Mouse (Mus musculus) stomach, embryonic 14.5 days (tissue): ENCODE measurements around the gene Pecam1. TPM values are rescaled to one million over a fixed set of nuclear protein-coding genes. Genes with fewer than 3 reads are reported as not detected.
"Not testable (repeated sequence)": the region's sequence is repeated elsewhere in the genome, so short reads cannot be mapped to it uniquely, and the experiment has no call there.

ENCODE experiments used
- ATAC-seq: fragments of 200-750 bp; cut with Nextera tagmentation; 2 replicates; pipeline ENCODE4 v1.8.0; 2017; ENCODE audit warnings: low read depth, moderate TSS enrichment; ENCODE audit not compliant: insufficient number of reproducible peaks, insufficient read depth, low FRiP score
- H3K27ac ChIP-seq: fragments of 300-500 bp; sonication (generic); 2 replicates; pipeline ENCODE4 v1.5.1; 2014; ENCODE audit warnings: mild to moderate bottlenecking, low read length, moderate library complexity, mixed read lengths
- H3K27me3 ChIP-seq: fragments of 300-500 bp; sonication (generic); 2 replicates; pipeline ENCODE4 v1.6.1; 2014; ENCODE audit warnings: low read length, control low read depth, mixed read lengths; ENCODE audit not compliant: control insufficient read depth, insufficient read depth
- H3K36me3 ChIP-seq: fragments of 300-500 bp; sonication (generic); 2 replicates; pipeline ENCODE4 v1.6.1; 2014; ENCODE audit warnings: mild to moderate bottlenecking, control low read depth, low read length, moderate library complexity, mixed read lengths; ENCODE audit not compliant: control insufficient read depth, insufficient read depth
- H3K4me1 ChIP-seq: fragments of 300-500 bp; sonication (generic); 2 replicates; pipeline ENCODE4 v1.6.1; 2014; ENCODE audit warnings: low read length, control low read depth, mixed read lengths; ENCODE audit not compliant: control insufficient read depth, insufficient read depth
- H3K4me2 ChIP-seq: fragments of 300-500 bp; sonication (generic); replicated peaks from 2 replicates; pipeline ENCODE4 v1.6.1; 2014; ENCODE audit warnings: low read depth, low read length, control low read depth
- H3K4me3 ChIP-seq: fragments of 300-500 bp; sonication (generic); 2 replicates; pipeline ENCODE4 v1.5.1; 2014; ENCODE audit warnings: low read depth, low read length, control low read depth
- H3K9ac ChIP-seq: fragments of 300-500 bp; sonication (generic); replicated peaks from 2 replicates; pipeline ENCODE4 v1.6.1; 2014; ENCODE audit warnings: low read depth, mild to moderate bottlenecking, control low read depth, low read length, moderate library complexity, mixed read lengths
- H3K9me3 ChIP-seq: fragments of 300-500 bp; sonication (generic); 2 replicates; pipeline ENCODE4 v1.6.1; 2016; ENCODE audit warnings: low read depth, low read length, control low read depth; ENCODE audit not compliant: control insufficient read depth
- WGBS: fragments of 180-500 bp; shearing (Covaris S2); extraction: QIAGEN DNeasy Blood & Tissue Kit; methylation state at CpG from one replicate; pipeline ENCODE4 v1.1.7; 2014; 5-methylcytosine and 5-hydroxymethylcytosine counted together
- polyA plus RNA-seq: library from polyadenylated mRNA; unstranded; fragments of >200 nt; fragmentation: Nextera tagmentation; extraction: Ambion mirVana; gene quantifications from 2 replicates; pipeline ENCODE4 v1.2.1, GENCODE M21; 2014

Gene Pecam1
- polyA plus RNA-seq, 1 experiment from 2014 or later, result 41.9 TPM

GRCm38 (mm10) chr11:106749557-106750120 is 789 bp downstream of the Pecam1 start:
- not testable (repeated sequence) for H3K4me2 ChIP-seq, H3K4me3 ChIP-seq, H3K9me3 ChIP-seq, H3K27me3 ChIP-seq, H3K27ac ChIP-seq, ATAC-seq, H3K9ac ChIP-seq, H3K4me1 ChIP-seq, H3K36me3 ChIP-seq
- 94% methylated on average over 7 of the region's 7 CpGs for WGBS

GRCm38 (mm10) chr11:106744949-106745348 is 5.5 kb downstream of the Pecam1 start:
- Histone ChIP-seq H3K4me1 (no peaks in the 10 kb centered on the region), H3K36me3 (no peaks in the 10 kb centered on the region), H3K27ac (no peak overlapping the region), H3K9me3 (no peaks in the 10 kb centered on the region), H3K9ac (no peak overlapping the region), H3K27me3 (no peaks in the 10 kb centered on the region), H3K4me3 (no peak overlapping the region), H3K4me2 (no peak overlapping the region)
- ATAC-seq, result no peak
- WGBS, result 90% methylated on average over 5 of the region's 5 CpGs

- no peak overlapping the region for H3K4me2 ChIP-seq
- no peaks in the 10 kb centered on the region for H3K27me3 ChIP-seq
- no peak for ATAC-seq
- WGBS, result 43% methylated on average over 6 of the region's 6 CpGs
- no peak overlapping the region for H3K27ac ChIP-seq
- H3K9me3 ChIP-seq, result no peaks in the 10 kb centered on the region
- no peak overlapping the region for H3K9ac ChIP-seq
- H3K4me1 ChIP-seq, result 0 out of 2 replicates have a peak, but pooled peaks cover under 1% of the 10 kb centered on the region
- no peaks in the 10 kb centered on the region for H3K36me3 ChIP-seq
- no peak overlapping the region for H3K4me3 ChIP-seq
Measured at GRCm38 (mm10) chr11:106742388-106742841, 8.0 kb downstream of the Pecam1 start.

- H3K9me3 ChIP-seq, result no peaks in the 10 kb centered on the region
- ATAC-seq, result no peak
- 0 out of 2 replicates have a peak, but pooled peaks cover 6% of the 10 kb centered on the region for H3K4me1 ChIP-seq
- no peaks in the 10 kb centered on the region for H3K36me3 ChIP-seq
- no peak overlapping the region for H3K4me2 ChIP-seq
- WGBS, result 93% methylated on average over 3 of the region's 3 CpGs
- H3K4me3 ChIP-seq, result no peak overlapping the region
- no peak overlapping the region for H3K9ac ChIP-seq
- no peak overlapping the region for H3K27ac ChIP-seq
- H3K27me3 ChIP-seq, result no peaks in the 10 kb centered on the region
Measured at GRCm38 (mm10) chr11:106741826-106742225, 8.6 kb downstream of the Pecam1 start.

GRCm38 (mm10) chr11:106741232-106741631 is 9.2 kb downstream of the Pecam1 start:
- no peak for ATAC-seq
- 71% methylated on average over 6 of the region's 6 CpGs for WGBS
- 0 out of 2 replicates have a peak, but pooled peaks cover 8% of the 10 kb centered on the region for H3K4me1 ChIP-seq
- no peak overlapping the region for H3K27ac ChIP-seq
- H3K36me3 ChIP-seq, result no peaks in the 10 kb centered on the region
- no peaks in the 10 kb centered on the region for H3K27me3 ChIP-seq
- no peak overlapping the region for H3K9ac ChIP-seq
- H3K4me2 ChIP-seq, result no peak overlapping the region
- H3K4me3 ChIP-seq, result no peak overlapping the region
- H3K9me3 ChIP-seq, result no peaks in the 10 kb centered on the region

GRCm38 (mm10) chr11:106740724-106741123 is 9.7 kb downstream of the Pecam1 start:
- 93% methylated on average over 7 of the region's 8 CpGs for WGBS
- H3K36me3 ChIP-seq, H3K4me1 ChIP-seq, ATAC-seq, H3K9ac ChIP-seq, H3K27ac ChIP-seq, H3K4me2 ChIP-seq, H3K9me3 ChIP-seq, H3K27me3 ChIP-seq, H3K4me3 ChIP-seq: not testable (repeated sequence)

GRCm38 (mm10) chr11:106739116-106739515 is 11.3 kb downstream of the Pecam1 start:
- Histone ChIP-seq H3K4me3 (no peak overlapping the region), H3K4me1 (0 out of 2 replicates have a peak, but pooled peaks cover 8% of the 10 kb centered on the region), H3K27ac (no peak overlapping the region), H3K36me3 (no peaks in the 10 kb centered on the region), H3K27me3 (no peaks in the 10 kb centered on the region), H3K9ac (no peak overlapping the region), H3K4me2 (no peak overlapping the region), H3K9me3 (no peaks in the 10 kb centered on the region)
- WGBS, result 87% methylated on average over 2 of the region's 2 CpGs
- no peak for ATAC-seq

- Histone ChIP-seq H3K9ac (no peak overlapping the region), H3K4me3 (no peak overlapping the region), H3K27me3 (no peaks in the 10 kb centered on the region), H3K36me3 (no peaks in the 10 kb centered on the region), H3K4me2 (no peak overlapping the region), H3K27ac (0 out of 2 replicates have a peak overlapping the region, but pooled peaks have one; percentile 44), H3K9me3 (no peaks in the 10 kb centered on the region), H3K4me1 (0 out of 2 replicates have a peak, but pooled peaks cover 8% of the 10 kb centered on the region)
- ATAC-seq, result no peak
- WGBS, result 34% methylated on average over 12 of the region's 12 CpGs
Measured at GRCm38 (mm10) chr11:106737178-106737621, 13.2 kb downstream of the Pecam1 start.

- H3K4me2 ChIP-seq, result no peak overlapping the region
- H3K27ac ChIP-seq, result peak overlapping the region; percentile 44; the same call in 1 of the 2 replicates
- ATAC-seq, result no peak
Measured at GRCm38 (mm10) chr11:106736614-106737013, 13.8 kb downstream of the Pecam1 start.

More at GRCm38 (mm10) chr11:106736614-106737013, 13.8 kb downstream of the Pecam1 start:
- Histone ChIP-seq H3K36me3 (no peaks in the 10 kb centered on the region), H3K9ac (no peak overlapping the region), H3K4me1 (0 out of 2 replicates have a peak, but pooled peaks cover 8% of the 10 kb centered on the region), H3K9me3 (no peaks in the 10 kb centered on the region), H3K4me3 (no peak overlapping the region), H3K27me3 (no peaks in the 10 kb centered on the region)
- WGBS, result 74% methylated on average over 3 of the region's 3 CpGs
